Mouse (Mus musculus) brain, embryonic 14.5 days (tissue): ENCODE results near the gene Upp2.

ENCODE experiments used
- CTCF ChIP-seq: fragments of 200-500 bp; IDR thresholded peaks from 2 replicates; pipeline ENCODE4 v1.5.1; 2012; ENCODE audit warnings: inconsistent platforms, mild to moderate bottlenecking, moderate library complexity, borderline replicate concordance; ENCODE audit not compliant: insufficient read depth, insufficient read length; ENCODE audit errors: extremely low read depth
- POLR2A ChIP-seq: fragments of 200-500 bp; IDR thresholded peaks from 2 replicates; pipeline ENCODE4 v1.6.1; 2012; ENCODE audit warnings: mild to moderate bottlenecking, inconsistent platforms, borderline replicate concordance; ENCODE audit not compliant: poor library complexity, insufficient read depth, insufficient read length, severe bottlenecking; ENCODE audit errors: extremely low read depth

GRCm38 (mm10) chr2:58562137-58562536, 5.0 kb upstream of the Upp2 start:
- no peak for TF ChIP-seq CTCF
- no peak for TF ChIP-seq POLR2A
